Mouse (Mus musculus) cerebellum, adult 2 months (tissue): ENCODE data around the gene Hoxb6.

Experiments used
- CTCF ChIP-seq: fragments of 200-500 bp; IDR thresholded peaks from 2 replicates; pipeline ENCODE4 v1.5.1; 2011; ENCODE audit warnings: low read depth, mild to moderate bottlenecking, control low read depth, low read length, moderate library complexity, borderline replicate concordance; ENCODE audit not compliant: insufficient read depth
- POLR2A ChIP-seq: fragments of 200-500 bp; IDR thresholded peaks from 2 replicates; pipeline ENCODE4 v1.6.1; 2011; ENCODE audit warnings: low read length, control low read depth, borderline replicate concordance; ENCODE audit not compliant: insufficient read depth

DNA sequence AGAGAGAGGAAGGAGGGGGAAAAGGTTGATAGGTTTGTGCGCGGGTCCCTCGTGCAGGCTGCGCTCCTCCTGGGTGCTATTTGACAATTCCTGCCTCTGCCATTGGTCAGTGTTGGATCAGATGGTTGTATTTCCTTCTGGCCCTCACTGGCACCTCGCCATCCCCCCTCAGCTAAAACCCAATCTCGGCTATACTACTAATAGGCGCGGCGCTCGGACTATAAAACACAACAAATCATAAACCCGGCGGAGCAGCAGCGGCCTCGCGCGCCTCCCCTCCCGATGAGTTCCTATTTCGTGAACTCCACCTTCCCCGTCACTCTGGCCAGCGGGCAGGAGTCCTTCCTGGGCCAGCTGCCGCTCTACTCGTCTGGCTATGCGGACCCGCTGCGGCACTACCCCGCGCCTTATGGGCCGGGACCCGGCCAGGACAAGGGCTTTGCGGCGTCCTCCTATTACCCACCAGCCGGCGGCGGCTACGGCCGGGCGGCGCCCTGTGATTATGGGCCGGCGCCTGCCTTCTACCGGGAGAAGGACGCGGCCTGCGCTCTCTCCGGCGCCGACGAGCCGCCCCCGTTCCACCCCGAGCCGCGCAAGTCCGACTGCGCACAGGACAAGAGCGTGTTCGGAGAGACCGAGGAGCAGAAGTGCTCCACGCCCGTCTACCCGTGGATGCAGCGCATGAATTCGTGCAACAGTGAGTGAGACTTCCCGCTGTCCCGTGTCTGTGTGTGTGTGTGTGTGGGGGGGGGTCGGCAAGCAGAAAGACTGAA, 6.8 kb downstream of the Hoxb6 start:
- TF ChIP-seq POLR2A (no peak), CTCF (no peak)
